In genomic region chr7:118956616-118957246, GRCm38 (mm10) we compare ENCODE assay signal across 22 mouse cellular contexts. TPM values are rescaled to one million over a fixed set of nuclear protein-coding genes. Genes with fewer than 3 reads are reported as not detected.
A peak's percentile ranks its signal among the peaks of the same experiment; 100 is the strongest.
DNase-seq lines count a peak whose midpoint lies in the region; ATAC-seq and TF ChIP-seq lines count a peak whose summit lies in the region.
"Had no signal": no experiment of that assay in that cellular context is flagged by ENCODE, and none has a peak within 500 bp of the region (broad histone marks: within the 10 kb centered on the region; RNA-seq: fewer than 3 reads in every experiment).

No protein-coding gene starts in this region.

- no peak for TF ChIP-seq EP300 in heart, postnatal 0 days (IDR thresholded peaks at IDR 0.05; ENCODE audit: low read depth)

- no peak overlapping the region for H3K9ac ChIP-seq in embryonic facial prominence, embryonic 15.5 days
- H3K9ac ChIP-seq in heart, embryonic 13.5 days: no peak overlapping the region
- no peak overlapping the region for H3K9ac ChIP-seq in heart, postnatal 0 days (replicated peaks; ENCODE audit: low read depth, low read length)
- no peak overlapping the region for H3K9ac ChIP-seq in hindbrain, embryonic 16.5 days (ENCODE audit: low read depth, low read length)
- H3K9ac ChIP-seq: embryonic facial prominence, embryonic 12.5 days; forebrain, embryonic 13.5 days; forebrain, postnatal 0 days; hindbrain, embryonic 14.5 days; kidney, embryonic 15.5 days had no signal

- H3K4me1 ChIP-seq in embryonic facial prominence, embryonic 15.5 days: 0 out of 2 replicates have a peak, but pooled peaks cover 5% of the 10 kb centered on the region
- H3K4me1 ChIP-seq in embryonic facial prominence, embryonic 10.5 days: no peaks in the 10 kb centered on the region
- H3K4me1 ChIP-seq in heart, embryonic 13.5 days: peaks cover 38% of the 10 kb centered on the region
- 0 out of 2 replicates have a peak, but pooled peaks cover 11% of the 10 kb centered on the region for H3K4me1 ChIP-seq in heart, postnatal 0 days (ENCODE audit: control insufficient read depth, insufficient read depth)
- no peaks in the 10 kb centered on the region for H3K4me1 ChIP-seq in hindbrain, embryonic 16.5 days (ENCODE audit: control insufficient read depth, insufficient read depth, low read depth, low read length)
- H3K4me1 ChIP-seq: embryonic facial prominence, embryonic 12.5 days; forebrain, embryonic 13.5 days; kidney, embryonic 15.5 days had no signal

- H3K79me2 ChIP-seq in myocyte (ENCODE audit: control insufficient read depth, insufficient read depth): no peaks in the 10 kb centered on the region

- no peak for TF ChIP-seq CTCF in heart, postnatal 0 days (IDR thresholded peaks at IDR 0.05; ENCODE audit: low read depth)

- no peaks in the 10 kb centered on the region for H3K9me3 ChIP-seq in embryonic facial prominence, embryonic 15.5 days (replicated peaks)
- H3K9me3 ChIP-seq in embryonic facial prominence, embryonic 10.5 days: no peaks in the 10 kb centered on the region
- H3K9me3 ChIP-seq in heart, embryonic 13.5 days: no peaks in the 10 kb centered on the region
- H3K9me3 ChIP-seq in heart, postnatal 0 days (replicated peaks; ENCODE audit: control insufficient read depth, low read length): no peaks in the 10 kb centered on the region
- no peaks in the 10 kb centered on the region for H3K9me3 ChIP-seq in hindbrain, embryonic 16.5 days (ENCODE audit: control insufficient read depth, low read length)
- H3K9me3 ChIP-seq: embryonic facial prominence, embryonic 12.5 days; forebrain, embryonic 13.5 days; hindbrain, embryonic 10.5 days; kidney, embryonic 15.5 days had no signal

- H3K36me3 ChIP-seq in embryonic facial prominence, embryonic 15.5 days: no peaks in the 10 kb centered on the region
- H3K36me3 ChIP-seq in embryonic facial prominence, embryonic 10.5 days (replicated peaks): no peaks in the 10 kb centered on the region
- no peaks in the 10 kb centered on the region for H3K36me3 ChIP-seq in heart, embryonic 13.5 days
- H3K36me3 ChIP-seq in heart, postnatal 0 days (replicated peaks; ENCODE audit: control insufficient read depth, insufficient read depth, low read length): no peaks in the 10 kb centered on the region
- H3K36me3 ChIP-seq in myocyte (ENCODE audit: control insufficient read depth, insufficient read depth): no peaks in the 10 kb centered on the region
- no peaks in the 10 kb centered on the region for H3K36me3 ChIP-seq in hindbrain, embryonic 16.5 days (ENCODE audit: control insufficient read depth, insufficient read depth, low read length)
- H3K36me3 ChIP-seq: embryonic facial prominence, embryonic 12.5 days; hindbrain, embryonic 10.5 days; kidney, embryonic 15.5 days had no signal

- TF ChIP-seq POLR2A in myocyte (IDR thresholded peaks at IDR 0.05; ENCODE audit: insufficient read length, low read depth): no peak

- WGBS in embryonic facial prominence, embryonic 15.5 days: 66% methylated on average over 4 of the region's 4 CpGs
- 83% methylated on average over 4 of the region's 4 CpGs for WGBS in embryonic facial prominence, embryonic 10.5 days
- 43% methylated on average over 4 of the region's 4 CpGs for WGBS in heart, embryonic 13.5 days
- 38% methylated on average over 4 of the region's 4 CpGs for WGBS in heart, postnatal 0 days
- WGBS in hindbrain, embryonic 16.5 days: 81% methylated on average over 4 of the region's 4 CpGs

- intact Hi-C loops in heart, postnatal 14 days (cut with DNase I): no loop called here

- no peak overlapping the region for H3K27ac ChIP-seq in embryonic facial prominence, embryonic 15.5 days (replicated peaks)
- H3K27ac ChIP-seq in embryonic facial prominence, embryonic 10.5 days (replicated peaks): no peak overlapping the region
- peak overlapping the region; percentile 78 for H3K27ac ChIP-seq in heart, embryonic 13.5 days (replicated peaks)
- peak overlapping the region; percentile 73 for H3K27ac ChIP-seq in heart, postnatal 0 days (ENCODE audit: low read depth)
- H3K27ac ChIP-seq in hindbrain, embryonic 16.5 days (ENCODE audit: low read depth, low read length): no peak overlapping the region
- H3K27ac ChIP-seq: embryonic facial prominence, embryonic 12.5 days; forebrain, embryonic 13.5 days; hindbrain, embryonic 10.5 days; hindbrain, embryonic 14.5 days; kidney, embryonic 15.5 days had no signal

- ATAC-seq in embryonic facial prominence, embryonic 15.5 days (ENCODE audit: insufficient number of reproducible peaks, low FRiP score, low TSS enrichment, low read depth): 0 out of 2 replicates have a peak, but pooled peaks have one; percentile 63
- no peak for ATAC-seq in heart, embryonic 13.5 days (ENCODE audit: extremely low read depth, insufficient number of reproducible peaks, low FRiP score, low TSS enrichment)
- peak; percentile 60 for ATAC-seq in heart, postnatal 0 days (ENCODE audit: insufficient read depth, low read depth)
- no peak for ATAC-seq in hindbrain, embryonic 16.5 days
- ATAC-seq: forebrain, embryonic 13.5 days; forebrain, postnatal 0 days had no signal

- no peak overlapping the region for H3K4me3 ChIP-seq in embryonic facial prominence, embryonic 15.5 days (replicated peaks)
- H3K4me3 ChIP-seq in embryonic facial prominence, embryonic 10.5 days: no peak overlapping the region
- H3K4me3 ChIP-seq in heart, embryonic 13.5 days: no peak overlapping the region
- no peak overlapping the region for H3K4me3 ChIP-seq in heart, postnatal 0 days (ENCODE audit: low read depth, low read length)
- no peak overlapping the region for H3K4me3 ChIP-seq in myocyte
- no peak overlapping the region for H3K4me3 ChIP-seq in hindbrain, embryonic 16.5 days (ENCODE audit: low read length)
- H3K4me3 ChIP-seq: embryonic facial prominence, embryonic 12.5 days; forebrain, embryonic 13.5 days; hindbrain, embryonic 10.5 days; kidney, embryonic 15.5 days had no signal

- no peak for DNase-seq in embryonic facial prominence, embryonic 10.5 days (ENCODE audit: low spot score)
- no peak for DNase-seq in heart, adult 11 months
- peak; percentile 50 for DNase-seq in heart, postnatal 0 days (ENCODE audit: low spot score)
- DNase-seq in heart, postnatal 14 days: no peak
- DNase-seq: adrenal gland, adult 2 months; adrenal gland, postnatal 25 days; cerebellum, adult 8-10 months; cerebellum, postnatal 14 days; embryo, embryonic 11 days; forebrain, postnatal 0 days; gastrocnemius, postnatal 25 days; kidney, adult 2 months had no signal

- H3K4me2 ChIP-seq in embryonic facial prominence, embryonic 15.5 days (replicated peaks): no peak overlapping the region
- H3K4me2 ChIP-seq in heart, embryonic 13.5 days: no peak overlapping the region
- no peak overlapping the region for H3K4me2 ChIP-seq in heart, postnatal 0 days (ENCODE audit: low read depth, low read length)
- H3K4me2 ChIP-seq in myocyte (ENCODE audit: low read depth): peak overlapping the region; percentile 0
- H3K4me2 ChIP-seq in hindbrain, embryonic 16.5 days (ENCODE audit: low read length): no peak overlapping the region
- H3K4me2 ChIP-seq: embryonic facial prominence, embryonic 12.5 days; forebrain, embryonic 13.5 days; hindbrain, embryonic 14.5 days; kidney, embryonic 15.5 days had no signal

- H3ac ChIP-seq in myocyte (ENCODE audit: control insufficient read depth, insufficient read length): no peak overlapping the region

- no peaks in the 10 kb centered on the region for H3K27me3 ChIP-seq in embryonic facial prominence, embryonic 15.5 days
- H3K27me3 ChIP-seq in embryonic facial prominence, embryonic 10.5 days (replicated peaks; ENCODE audit: low read depth, poor library complexity, severe bottlenecking): no peaks in the 10 kb centered on the region
- no peaks in the 10 kb centered on the region for H3K27me3 ChIP-seq in heart, embryonic 13.5 days (replicated peaks)
- no peaks in the 10 kb centered on the region for H3K27me3 ChIP-seq in heart, postnatal 0 days (ENCODE audit: control insufficient read depth, insufficient read depth, low read length)
- no peaks in the 10 kb centered on the region for H3K27me3 ChIP-seq in myocyte (ENCODE audit: control insufficient read depth, insufficient read depth, insufficient read length)
- H3K27me3 ChIP-seq in hindbrain, embryonic 16.5 days (replicated peaks; ENCODE audit: control insufficient read depth, insufficient read depth, low read length): no peaks in the 10 kb centered on the region
- H3K27me3 ChIP-seq: embryonic facial prominence, embryonic 12.5 days; forebrain, embryonic 13.5 days; kidney, embryonic 15.5 days had no signal

TF ChIP-seq in myocyte, 11 proteins besides CTCF, POLR2A, EP300 and RAD21:
- no peak for TF ChIP-seq REST (IDR thresholded peaks at IDR 0.05; ENCODE audit: insufficient read depth, insufficient read length)
- no peak for TF ChIP-seq MYOD1 (IDR thresholded peaks at IDR 0.05; ENCODE audit: control insufficient read depth in 1 of 3, insufficient read length in 2 of 3, low read depth in 2 of 3)
- no peak for TF ChIP-seq POLR2AphosphoS2 (IDR thresholded peaks at IDR 0.05; ENCODE audit: insufficient read length, low read depth)
- no peak for TF ChIP-seq SRF (IDR thresholded peaks at IDR 0.05; ENCODE audit: control insufficient read depth, insufficient read length, low read depth)
- TF ChIP-seq E2F4 (IDR thresholded peaks at IDR 0.05; ENCODE audit: insufficient read depth): no peak
- no peak for TF ChIP-seq TCF12 (IDR thresholded peaks at IDR 0.05; ENCODE audit: insufficient read depth, poor library complexity, severe bottlenecking)
- no peak for TF ChIP-seq TCF3 (IDR thresholded peaks at IDR 0.05; ENCODE audit: insufficient read length, low read depth)
- TF ChIP-seq USF1 (IDR thresholded peaks at IDR 0.05; ENCODE audit: low read depth): no peak
- no peak for TF ChIP-seq MYOG (IDR thresholded peaks at IDR 0.05; ENCODE audit: control insufficient read depth in 1 of 3, insufficient read depth in 1 of 3, insufficient read length in 2 of 3, low read depth in 2 of 3)
- no peak for TF ChIP-seq MAX (IDR thresholded peaks at IDR 0.05; ENCODE audit: low read depth)
- no peak for TF ChIP-seq CEBPB (IDR thresholded peaks at IDR 0.05; ENCODE audit: insufficient read depth, poor library complexity, severe bottlenecking)
TF ChIP-seq in myocyte: peak in this region for 0.

RNA-seq across cellular contexts. Expression of gene Gprc5b, which starts 38.3 kb away (rescaled TPM):
- polyA plus RNA-seq in embryonic facial prominence, embryonic 15.5 days (2015; fragmentation: Nextera tagmentation; extraction: Ambion mirVana): 10.9 and 11.3 TPM in 2 replicates
- polyA plus RNA-seq in embryonic facial prominence, embryonic 10.5 days (2016; fragmentation: Nextera tagmentation; extraction: Ambion mirVana): 7.2 and 8.2 TPM in 2 replicates
- 3.5 and 4.2 TPM in 2 replicates for polyA plus RNA-seq in heart, embryonic 13.5 days (2015; fragmentation: Nextera tagmentation; extraction: Ambion mirVana)
- total RNA-seq in heart, postnatal 0 days (2014; rRNA removed; ENCODE audit: low replicate concordance): 33.2 and 39.7 TPM in 2 replicates
- polyA plus RNA-seq in heart, postnatal 0 days (2015; fragmentation: Nextera tagmentation; extraction: Ambion mirVana): 3.6 and 3.9 TPM in 2 replicates
- total RNA-seq in heart, postnatal 14 days (2021): 10 to 100 TPM; 17.8 to 20.4 TPM
- polyA plus RNA-seq in myocyte (2012; fragmentation: generic; extraction: Trizol): 27.5 TPM
- 7.3 and 8.4 TPM in 2 replicates for polyA plus RNA-seq in hindbrain, embryonic 16.5 days (2015; fragmentation: Nextera tagmentation; extraction: Ambion mirVana)
- total RNA-seq: MEL had no signal

Comparison
In these comparisons a context has a peak if more than half of its experiments do, and no peak if none do; other contexts are left out.
1. ATAC-seq: peak in embryonic facial prominence, embryonic 15.5 days (single experiment) and heart, postnatal 0 days (single experiment); none in heart, embryonic 13.5 days (single experiment) and hindbrain, embryonic 16.5 days (single experiment).
2. H3K27ac ChIP-seq: peak in heart, embryonic 13.5 days (single experiment) and heart, postnatal 0 days (single experiment); none in embryonic facial prominence, embryonic 15.5 days (single experiment), embryonic facial prominence, embryonic 10.5 days (single experiment) and hindbrain, embryonic 16.5 days (single experiment).